Mouse (Mus musculus) hindbrain, embryonic 15.5 days (tissue): ENCODE results near the gene Gm28308. TPM values are rescaled to one million over a fixed set of nuclear protein-coding genes. Genes with fewer than 3 reads are reported as not detected.

Experiments used
- ATAC-seq: fragments of 200-750 bp; cut with Nextera tagmentation; 2 replicates; pipeline ENCODE4 v1.8.0; 2017; ENCODE audit warnings: low read depth, moderate number of reproducible peaks, moderate TSS enrichment; ENCODE audit not compliant: low FRiP score
- H3K27ac ChIP-seq: fragments of 300-500 bp; sonication (generic); replicated peaks from 2 replicates; pipeline ENCODE4 v1.5.1; 2015; ENCODE audit warnings: mild to moderate bottlenecking, inconsistent platforms
- H3K27me3 ChIP-seq: fragments of 300-500 bp; sonication (generic); 2 replicates; pipeline ENCODE4 v1.6.1; 2015; ENCODE audit warnings: control low read depth, inconsistent platforms
- H3K36me3 ChIP-seq: fragments of 300-500 bp; sonication (generic); 2 replicates; pipeline ENCODE4 v1.6.1; 2015; ENCODE audit warnings: control low read depth, inconsistent platforms
- H3K4me1 ChIP-seq: fragments of 300-500 bp; sonication (generic); replicated peaks from 2 replicates; pipeline ENCODE4 v1.6.1; 2015; ENCODE audit warnings: control low read depth, inconsistent platforms
- H3K4me2 ChIP-seq: fragments of 300-500 bp; sonication (generic); 2 replicates; pipeline ENCODE4 v1.6.1; 2015; ENCODE audit warnings: moderate library complexity, mild to moderate bottlenecking, inconsistent platforms
- H3K4me3 ChIP-seq: fragments of 300-500 bp; sonication (generic); 2 replicates; pipeline ENCODE4 v1.5.1; 2015; ENCODE audit warnings: mild to moderate bottlenecking, inconsistent platforms
- H3K9ac ChIP-seq: fragments of 300-500 bp; sonication (generic); 2 replicates; pipeline ENCODE4 v1.6.1; 2015; ENCODE audit warnings: inconsistent platforms
- H3K9me3 ChIP-seq: fragments of 300-500 bp; sonication (generic); 2 replicates; pipeline ENCODE4 v1.6.1; 2016; ENCODE audit warnings: control low read depth, inconsistent platforms
- WGBS: fragments of 180-500 bp; shearing (Covaris S2); methylation state at CpG from one replicate; pipeline ENCODE4 v1.1.7; 2015; 5-methylcytosine and 5-hydroxymethylcytosine counted together
- polyA plus RNA-seq: library from polyadenylated mRNA; unstranded; fragments of >200 nt; fragmentation: Nextera tagmentation; extraction: Ambion mirVana; gene quantifications from 2 replicates; pipeline ENCODE4 v1.2.1, GENCODE M21; 2015

Gene Gm28308
- polyA plus RNA-seq, 1 experiment from 2014 or later = not detected

- WGBS = under 1% methylated on average over 67 of the region's 102 CpGs
- no peaks in the 10 kb centered on the region for H3K36me3 ChIP-seq
- H3K9me3 ChIP-seq = no peaks in the 10 kb centered on the region
- H3K9ac ChIP-seq = peak within 1 kb of the TSS; percentile 61
- peak within 1 kb of the TSS; percentile 95 for H3K27ac ChIP-seq
- H3K27me3 ChIP-seq = peaks cover 68% of the 10 kb centered on the region
- peak within 1 kb of the TSS; percentile 46 for H3K4me3 ChIP-seq
- H3K4me2 ChIP-seq = peak within 1 kb of the TSS; percentile 53
- ATAC-seq = peak; percentile 38; the same call in 1 of the 2 replicates
- peaks cover 10% of the 10 kb centered on the region for H3K4me1 ChIP-seq
These were observed 22.0 kb downstream of the Gm28308 start, which contains the start of gene Hoxa4 for GRCm38 (mm10) chr6:52190906-52191810. TSS of gene Hoxa4 (minus strand) at chr6:52191753.

GRCm38 (mm10) chr6:52190410-52190809 is 22.7 kb downstream of the Gm28308 start:
- peak overlapping the region; percentile 95 for H3K27ac ChIP-seq
- H3K9me3 ChIP-seq = no peaks in the 10 kb centered on the region
- H3K9ac ChIP-seq = peak overlapping the region; percentile 61
- peaks cover 69% of the 10 kb centered on the region for H3K27me3 ChIP-seq
- WGBS = 3% methylated on average over 23 of the region's 23 CpGs
- H3K36me3 ChIP-seq = no peaks in the 10 kb centered on the region
- H3K4me1 ChIP-seq = peaks cover 11% of the 10 kb centered on the region
- H3K4me2 ChIP-seq = peak overlapping the region; percentile 53
- peak overlapping the region; percentile 46 for H3K4me3 ChIP-seq
- no peak for ATAC-seq

- Histone ChIP-seq H3K9me3 (no peaks in the 10 kb centered on the region), H3K27me3 (peaks cover 71% of the 10 kb centered on the region), H3K27ac (peak overlapping the region; percentile 95), H3K9ac (peak overlapping the region; percentile 61), H3K36me3 (no peaks in the 10 kb centered on the region), H3K4me2 (peak overlapping the region; percentile 53), H3K4me1 (peaks cover 16% of the 10 kb centered on the region), H3K4me3 (peak overlapping the region; percentile 46)
- WGBS = 8% methylated on average over 8 of the region's 8 CpGs
- no peak for ATAC-seq
These were observed 23.2 kb downstream of the Gm28308 start for GRCm38 (mm10) chr6:52189909-52190308.

- Histone ChIP-seq H3K4me3 (peak overlapping the region; percentile 46), H3K4me1 (peaks cover 20% of the 10 kb centered on the region), H3K9ac (peak overlapping the region; percentile 61; the same call in 1 of the 2 replicates), H3K27ac (peak overlapping the region; percentile 95), H3K27me3 (peaks cover 64% of the 10 kb centered on the region), H3K36me3 (no peaks in the 10 kb centered on the region), H3K9me3 (no peaks in the 10 kb centered on the region), H3K4me2 (peak overlapping the region; percentile 53)
- 11% methylated on average over 5 of the region's 5 CpGs for WGBS
- no peak for ATAC-seq
These were observed 24.0 kb downstream of the Gm28308 start for GRCm38 (mm10) chr6:52189172-52189591.

GRCm38 (mm10) chr6:52186500-52186899 is 26.6 kb downstream of the Gm28308 start:
- Histone ChIP-seq H3K36me3 (no peaks in the 10 kb centered on the region), H3K4me3 (no peak overlapping the region), H3K9me3 (no peaks in the 10 kb centered on the region), H3K27me3 (peaks cover 66% of the 10 kb centered on the region), H3K4me1 (peaks cover 25% of the 10 kb centered on the region), H3K4me2 (peak overlapping the region; percentile 53; the same call in 1 of the 2 replicates), H3K27ac (peak overlapping the region; percentile 95), H3K9ac (no peak overlapping the region)
- ATAC-seq = no peak
- 29% methylated on average over 1 of the region's 1 CpGs for WGBS

GRCm38 (mm10) chr6:52185834-52186233 is 27.3 kb downstream of the Gm28308 start:
- Histone ChIP-seq H3K9ac (no peak overlapping the region), H3K4me3 (no peak overlapping the region), H3K27me3 (peaks cover 72% of the 10 kb centered on the region), H3K4me2 (peak overlapping the region; percentile 97), H3K27ac (peak overlapping the region; percentile 95; the same call in 1 of the 2 replicates), H3K9me3 (no peaks in the 10 kb centered on the region), H3K4me1 (peaks cover 20% of the 10 kb centered on the region), H3K36me3 (no peaks in the 10 kb centered on the region)
- no peak for ATAC-seq
- 17% methylated on average over 3 of the region's 3 CpGs for WGBS

- Histone ChIP-seq H3K9ac (0 out of 2 replicates have a peak overlapping the region, but pooled peaks have one; percentile 10), H3K4me1 (peaks cover 20% of the 10 kb centered on the region), H3K36me3 (no peaks in the 10 kb centered on the region), H3K4me2 (peak overlapping the region; percentile 97), H3K9me3 (no peaks in the 10 kb centered on the region), H3K4me3 (peak overlapping the region; percentile 9; the same call in 1 of the 2 replicates), H3K27me3 (peaks cover 71% of the 10 kb centered on the region), H3K27ac (peak overlapping the region; percentile 92)
- WGBS = 2% methylated on average over 19 of the region's 19 CpGs
- ATAC-seq = no peak
These were observed 27.9 kb downstream of the Gm28308 start for GRCm38 (mm10) chr6:52185222-52185621.

GRCm38 (mm10) chr6:52184668-52185067 is 28.5 kb downstream of the Gm28308 start:
- 6% methylated on average over 6 of the region's 6 CpGs for WGBS
- Histone ChIP-seq H3K4me3 (peak overlapping the region; percentile 9; the same call in 1 of the 2 replicates), H3K4me2 (peak overlapping the region; percentile 97), H3K9ac (0 out of 2 replicates have a peak overlapping the region, but pooled peaks have one; percentile 14), H3K36me3 (no peaks in the 10 kb centered on the region), H3K27me3 (peaks cover 68% of the 10 kb centered on the region), H3K9me3 (no peaks in the 10 kb centered on the region), H3K27ac (peak overlapping the region; percentile 92), H3K4me1 (peaks cover 20% of the 10 kb centered on the region)
- ATAC-seq = no peak

GRCm38 (mm10) chr6:52183311-52184080 is 29.6 kb downstream of the Gm28308 start:
- H3K4me3 ChIP-seq = peak overlapping the region; percentile 15
- peak overlapping the region; percentile 30 for H3K9ac ChIP-seq
- H3K27ac ChIP-seq = peak overlapping the region; percentile 92
- no peak for ATAC-seq
- 13% methylated on average over 10 of the region's 10 CpGs for WGBS
- peak overlapping the region; percentile 97 for H3K4me2 ChIP-seq
- H3K4me1 ChIP-seq = peaks cover 20% of the 10 kb centered on the region
- no peaks in the 10 kb centered on the region for H3K9me3 ChIP-seq
- peaks cover 66% of the 10 kb centered on the region for H3K27me3 ChIP-seq
- no peaks in the 10 kb centered on the region for H3K36me3 ChIP-seq

- H3K9me3 ChIP-seq = no peaks in the 10 kb centered on the region
- H3K4me2 ChIP-seq = peak overlapping the region; percentile 97
- H3K9ac ChIP-seq = peak overlapping the region; percentile 30
- peak overlapping the region; percentile 15; the same call in 1 of the 2 replicates for H3K4me3 ChIP-seq
- 14% methylated on average over 1 of the region's 1 CpGs for WGBS
- no peaks in the 10 kb centered on the region for H3K36me3 ChIP-seq
- H3K27me3 ChIP-seq = peaks cover 61% of the 10 kb centered on the region
- ATAC-seq = no peak
- peaks cover 20% of the 10 kb centered on the region for H3K4me1 ChIP-seq
- peak overlapping the region; percentile 92 for H3K27ac ChIP-seq
These were observed 30.3 kb downstream of the Gm28308 start for GRCm38 (mm10) chr6:52182793-52183192.

- Histone ChIP-seq H3K27ac (peak overlapping the region; percentile 92), H3K4me2 (peak overlapping the region; percentile 97), H3K9ac (0 out of 2 replicates have a peak overlapping the region, but pooled peaks have one; percentile 18), H3K9me3 (no peaks in the 10 kb centered on the region), H3K36me3 (no peaks in the 10 kb centered on the region), H3K4me3 (0 out of 2 replicates have a peak overlapping the region, but pooled peaks have one; percentile 7), H3K4me1 (peaks cover 16% of the 10 kb centered on the region), H3K27me3 (peaks cover 53% of the 10 kb centered on the region)
- no peak for ATAC-seq
- WGBS = 12% methylated on average over 2 of the region's 2 CpGs
These were observed 31.1 kb downstream of the Gm28308 start for GRCm38 (mm10) chr6:52182030-52182429.
